Mouse (Mus musculus) midbrain, embryonic 13.5 days (tissue): Measurements from ENCODE around the gene Mpc1. TPM values are rescaled to one million over a fixed set of nuclear protein-coding genes. Genes with fewer than 3 reads are reported as not detected.
A peak's percentile ranks its signal among the peaks of the same experiment; 100 is the strongest.

Source experiments
- ATAC-seq: fragments of 200-750 bp; cut with Nextera tagmentation; 2 replicates; pipeline ENCODE4 v1.8.0; 2017; ENCODE audit warnings: mild to moderate bottlenecking, moderate TSS enrichment, moderate library complexity
- H3K27ac ChIP-seq: fragments of 300-500 bp; sonication (generic); 2 replicates; pipeline ENCODE4 v1.5.1; 2015; ENCODE audit warnings: inconsistent platforms, mild to moderate bottlenecking, moderate library complexity
- H3K27me3 ChIP-seq: fragments of 300-500 bp; sonication (generic); 2 replicates; pipeline ENCODE4 v1.6.1; 2015; ENCODE audit warnings: mild to moderate bottlenecking, inconsistent platforms
- H3K36me3 ChIP-seq: fragments of 300-500 bp; sonication (generic); 2 replicates; pipeline ENCODE4 v1.6.1; 2015; ENCODE audit warnings: mild to moderate bottlenecking, inconsistent platforms
- H3K4me1 ChIP-seq: fragments of 300-500 bp; sonication (generic); replicated peaks from 2 replicates; pipeline ENCODE4 v1.6.1; 2015; ENCODE audit warnings: inconsistent platforms
- H3K4me2 ChIP-seq: fragments of 300-500 bp; sonication (generic); replicated peaks from 2 replicates; pipeline ENCODE4 v1.6.1; 2015; ENCODE audit warnings: moderate library complexity, mild to moderate bottlenecking, inconsistent platforms
- H3K4me3 ChIP-seq: fragments of 300-500 bp; sonication (generic); replicated peaks from 2 replicates; pipeline ENCODE4 v1.5.1; 2015; ENCODE audit warnings: mild to moderate bottlenecking, inconsistent platforms
- H3K9ac ChIP-seq: fragments of 300-500 bp; sonication (generic); replicated peaks from 2 replicates; pipeline ENCODE4 v1.6.1; 2015; ENCODE audit warnings: mild to moderate bottlenecking, inconsistent platforms
- H3K9me3 ChIP-seq: fragments of 300-500 bp; sonication (generic); 2 replicates; pipeline ENCODE4 v1.6.1; 2016; ENCODE audit warnings: mild to moderate bottlenecking, inconsistent platforms
- WGBS: fragments of 180-500 bp; shearing (Covaris S2); methylation state at CpG from one replicate; pipeline ENCODE4 v1.1.7; 2015; 5-methylcytosine and 5-hydroxymethylcytosine counted together
- polyA plus RNA-seq: library from polyadenylated mRNA; unstranded; fragments of >200 nt; fragmentation: Nextera tagmentation; extraction: Ambion mirVana; gene quantifications from 2 replicates; pipeline ENCODE4 v1.2.1, GENCODE M21; 2015

The Mpc1 gene
- polyA plus RNA-seq, 1 experiment from 2014 or later, result 192 TPM

GRCm38 (mm10) chr17:8340407-8341359 lies 58.0 kb downstream of the Mpc1 start:
- H3K4me3 ChIP-seq, result peak overlapping the region; percentile 74
- peaks cover 23% of the 10 kb centered on the region for H3K27me3 ChIP-seq
- H3K27ac ChIP-seq, result peak overlapping the region; percentile 83
- H3K9me3 ChIP-seq, result no peaks in the 10 kb centered on the region
- no peaks in the 10 kb centered on the region for H3K36me3 ChIP-seq
- under 1% methylated on average over 49 of the region's 92 CpGs for WGBS
- peak overlapping the region; percentile 93 for H3K9ac ChIP-seq
- peak; percentile 85 for ATAC-seq
- peaks cover 37% of the 10 kb centered on the region for H3K4me1 ChIP-seq
- peak overlapping the region; percentile 98 for H3K4me2 ChIP-seq

- Histone ChIP-seq H3K36me3 (no peaks in the 10 kb centered on the region), H3K9me3 (no peaks in the 10 kb centered on the region), H3K4me3 (peak overlapping the region; percentile 74), H3K27ac (peak overlapping the region; percentile 83), H3K27me3 (peaks cover 23% of the 10 kb centered on the region), H3K4me2 (peak overlapping the region; percentile 98), H3K4me1 (peaks cover 37% of the 10 kb centered on the region), H3K9ac (peak overlapping the region; percentile 93)
- WGBS, result 9% methylated on average over 46 of the region's 46 CpGs
- peak; percentile 63 for ATAC-seq
Observed at GRCm38 (mm10) chr17:8341360-8341963, 58.8 kb downstream of the Mpc1 start.

GRCm38 (mm10) chr17:8342706-8343105 lies 60.0 kb downstream of the Mpc1 start:
- no peak for ATAC-seq
- Histone ChIP-seq H3K9ac (peak overlapping the region; percentile 51; the same call in 1 of the 2 replicates), H3K4me1 (peaks cover 37% of the 10 kb centered on the region), H3K36me3 (no peaks in the 10 kb centered on the region), H3K9me3 (no peaks in the 10 kb centered on the region), H3K27me3 (peaks cover 23% of the 10 kb centered on the region), H3K4me2 (peak overlapping the region; percentile 98), H3K4me3 (peak overlapping the region; percentile 74), H3K27ac (no peak overlapping the region; the same call in 1 of the 2 replicates)
- WGBS, result 44% methylated on average over 5 of the region's 5 CpGs

GRCm38 (mm10) chr17:8343416-8343815 lies 60.7 kb downstream of the Mpc1 start:
- WGBS, result 70% methylated on average over 6 of the region's 6 CpGs
- no peak overlapping the region for H3K4me3 ChIP-seq
- H3K9ac ChIP-seq, result no peak overlapping the region

More at GRCm38 (mm10) chr17:8343416-8343815, 60.7 kb downstream of the Mpc1 start:
- no peaks in the 10 kb centered on the region for H3K36me3 ChIP-seq
- H3K9me3 ChIP-seq, result no peaks in the 10 kb centered on the region
- H3K4me1 ChIP-seq, result peaks cover 37% of the 10 kb centered on the region
- no peak for ATAC-seq
- H3K27me3 ChIP-seq, result peaks cover 23% of the 10 kb centered on the region
- H3K4me2 ChIP-seq, result peak overlapping the region; percentile 34
- no peak overlapping the region for H3K27ac ChIP-seq

Other genes with a start within 250 kb of the Mpc1 start
- 0.15 and 0.22 TPM in 2 replicates for gene Gm49673, start 135.1 kb upstream of the Mpc1 start, polyA plus RNA-seq
- 9.7 and 11.5 TPM in 2 replicates for gene Rnaset2a, start 134.8 kb upstream of the Mpc1 start, polyA plus RNA-seq
- 27.5 and 28.5 TPM in 2 replicates for gene Fgfr1op, start 117.4 kb upstream of the Mpc1 start, polyA plus RNA-seq
- not detected in 2 replicates for gene Ccr6, start 46.9 kb upstream of the Mpc1 start, polyA plus RNA-seq
- 153 and 155 TPM in 2 replicates for gene Sft2d1, start 28.2 kb downstream of the Mpc1 start, polyA plus RNA-seq
- gene Prr18, start 54.6 kb downstream of the Mpc1 start, polyA plus RNA-seq, result 7.9 and 9.1 TPM in 2 replicates
- gene T2, start 73.1 kb downstream of the Mpc1 start, polyA plus RNA-seq, result 0.46 and 0.66 TPM in 2 replicates
- gene T, start 151.5 kb downstream of the Mpc1 start, polyA plus RNA-seq, result 0.43 and 0.72 TPM in 2 replicates
- 12.5 and 12.7 TPM in 2 replicates for gene Pde10a, start 242.5 kb downstream of the Mpc1 start, polyA plus RNA-seq